Mouse (Mus musculus): Measurements from ENCODE around the gene Rcan3.

GRCm38 (mm10) chr4:135395375-135395774, 38.3 kb downstream of the Rcan3 start:
- TF ChIP-seq GATA1 (IDR thresholded peaks at IDR 0.05; ENCODE audit: borderline replicate concordance, low read length): no peak
- TF ChIP-seq FLI1 (IDR thresholded peaks at IDR 0.05; ENCODE audit: low read length): no peak

Measured in megakaryocyte, embryonic 14.5 days (primary cell).